Mouse (Mus musculus) heart, embryonic 12.5 days (tissue): Measurements from ENCODE around the gene Lsp1. TPM values are rescaled to one million over a fixed set of nuclear protein-coding genes. Genes with fewer than 3 reads are reported as not detected.
A peak's percentile ranks its signal among the peaks of the same experiment; 100 is the strongest.

Experiments
- ATAC-seq: fragments of 200-750 bp; cut with Nextera tagmentation; 2 replicates; pipeline ENCODE4 v1.8.0; 2017; ENCODE audit warnings: moderate TSS enrichment, moderate library complexity; ENCODE audit not compliant: insufficient number of reproducible peaks, low FRiP score
- H3K27ac ChIP-seq: fragments of 300-500 bp; sonication (generic); 2 replicates; pipeline ENCODE4 v1.5.1; 2016; ENCODE audit warnings: mild to moderate bottlenecking, moderate library complexity; ENCODE audit not compliant: poor library complexity, severe bottlenecking
- H3K27me3 ChIP-seq: fragments of 300-500 bp; sonication (generic); replicated peaks from 2 replicates; pipeline ENCODE4 v1.6.1; 2016; ENCODE audit warnings: mild to moderate bottlenecking, moderate library complexity
- H3K36me3 ChIP-seq: fragments of 300-500 bp; sonication (generic); 2 replicates; pipeline ENCODE4 v1.6.1; 2016; ENCODE audit warnings: mild to moderate bottlenecking, moderate library complexity
- H3K4me1 ChIP-seq: fragments of 300-500 bp; sonication (generic); replicated peaks from 2 replicates; pipeline ENCODE4 v1.6.1; 2016; ENCODE audit warnings: mild to moderate bottlenecking
- H3K4me2 ChIP-seq: fragments of 300-500 bp; sonication (generic); 2 replicates; pipeline ENCODE4 v1.6.1; 2016; ENCODE audit warnings: mild to moderate bottlenecking, moderate library complexity
- H3K4me3 ChIP-seq: fragments of 300-500 bp; sonication (generic); 2 replicates; pipeline ENCODE4 v1.5.1; 2016; ENCODE audit warnings: mild to moderate bottlenecking
- H3K9ac ChIP-seq: fragments of 300-500 bp; sonication (generic); 2 replicates; pipeline ENCODE4 v1.6.1; 2016; ENCODE audit warnings: mild to moderate bottlenecking, moderate library complexity
- H3K9me3 ChIP-seq: fragments of 300-500 bp; sonication (generic); replicated peaks from 2 replicates; pipeline ENCODE4 v1.6.1; 2016; ENCODE audit warnings: mild to moderate bottlenecking, moderate library complexity
- WGBS: fragments of 180-500 bp; shearing (Covaris S2); methylation state at CpG from one replicate; pipeline ENCODE4 v1.1.7; 2016; 5-methylcytosine and 5-hydroxymethylcytosine counted together
- polyA plus RNA-seq: library from polyadenylated mRNA; unstranded; fragments of >200 nt; fragmentation: Nextera tagmentation; extraction: Ambion mirVana; gene quantifications from 2 replicates; pipeline ENCODE4 v1.2.1, GENCODE M21; 2016

Gene Lsp1
- polyA plus RNA-seq, 1 experiment from 2014 or later = 38.4 TPM

- no peak overlapping the region for H3K27ac ChIP-seq
- 88% methylated on average over 6 of the region's 6 CpGs for WGBS
- H3K4me3 ChIP-seq = no peak overlapping the region
- no peaks in the 10 kb centered on the region for H3K9me3 ChIP-seq
- H3K27me3 ChIP-seq = no peaks in the 10 kb centered on the region
- H3K36me3 ChIP-seq = no peaks in the 10 kb centered on the region
- H3K9ac ChIP-seq = no peak overlapping the region
- no peak overlapping the region for H3K4me2 ChIP-seq
- ATAC-seq = no peak
- H3K4me1 ChIP-seq = peaks cover 34% of the 10 kb centered on the region
These were observed 16.4 kb upstream of the Lsp1 start for GRCm38 (mm10) chr7:142444171-142444570.

GRCm38 (mm10) chr7:142445324-142445723 is 15.3 kb upstream of the Lsp1 start:
- Histone ChIP-seq H3K4me2 (no peak overlapping the region), H3K27ac (no peak overlapping the region), H3K4me3 (no peak overlapping the region), H3K9me3 (no peaks in the 10 kb centered on the region), H3K4me1 (peaks cover 39% of the 10 kb centered on the region), H3K36me3 (no peaks in the 10 kb centered on the region), H3K9ac (no peak overlapping the region), H3K27me3 (no peaks in the 10 kb centered on the region)
- WGBS = 86% methylated on average over 6 of the region's 6 CpGs
- ATAC-seq = no peak

- ATAC-seq = no peak
- no peak overlapping the region for H3K4me3 ChIP-seq
- H3K9me3 ChIP-seq = no peaks in the 10 kb centered on the region
- WGBS = 79% methylated on average over 4 of the region's 4 CpGs
- no peak overlapping the region for H3K4me2 ChIP-seq
- H3K36me3 ChIP-seq = no peaks in the 10 kb centered on the region
- no peaks in the 10 kb centered on the region for H3K27me3 ChIP-seq
- no peak overlapping the region for H3K9ac ChIP-seq
- no peak overlapping the region for H3K27ac ChIP-seq
- peaks cover 30% of the 10 kb centered on the region for H3K4me1 ChIP-seq
These were observed 14.3 kb upstream of the Lsp1 start for GRCm38 (mm10) chr7:142446264-142446663.

GRCm38 (mm10) chr7:142449038-142449617 is 11.5 kb upstream of the Lsp1 start:
- ATAC-seq = no peak
- H3K27ac ChIP-seq = peak overlapping the region; percentile 28

GRCm38 (mm10) chr7:142454706-142455105 is 5.9 kb upstream of the Lsp1 start:
- Histone ChIP-seq H3K9me3 (no peaks in the 10 kb centered on the region), H3K27me3 (no peaks in the 10 kb centered on the region), H3K27ac (peak overlapping the region; percentile 95), H3K4me1 (peaks cover 58% of the 10 kb centered on the region), H3K36me3 (no peaks in the 10 kb centered on the region), H3K4me2 (no peak overlapping the region), H3K4me3 (no peak overlapping the region), H3K9ac (no peak overlapping the region)
- 67% methylated on average over 1 of the region's 1 CpGs for WGBS
- ATAC-seq = no peak

More at GRCm38 (mm10) chr7:142449038-142449617, 11.5 kb upstream of the Lsp1 start:
- Histone ChIP-seq H3K4me3 (no peak overlapping the region), H3K9me3 (no peaks in the 10 kb centered on the region), H3K4me2 (no peak overlapping the region), H3K4me1 (peaks cover 16% of the 10 kb centered on the region), H3K27me3 (no peaks in the 10 kb centered on the region), H3K36me3 (no peaks in the 10 kb centered on the region), H3K9ac (no peak overlapping the region)
- 67% methylated on average over 6 of the region's 6 CpGs for WGBS

- peak overlapping the region; percentile 26; the same call in 1 of the 2 replicates for H3K9ac ChIP-seq
- H3K27ac ChIP-seq = peak overlapping the region; percentile 95
- WGBS = 42% methylated on average over 2 of the region's 2 CpGs
- no peak for ATAC-seq
- no peaks in the 10 kb centered on the region for H3K9me3 ChIP-seq
- no peaks in the 10 kb centered on the region for H3K27me3 ChIP-seq
- H3K4me3 ChIP-seq = no peak overlapping the region
- H3K36me3 ChIP-seq = no peaks in the 10 kb centered on the region
- no peak overlapping the region for H3K4me2 ChIP-seq
- H3K4me1 ChIP-seq = peaks cover 64% of the 10 kb centered on the region
These were observed 5.4 kb upstream of the Lsp1 start for GRCm38 (mm10) chr7:142455251-142455650.

- no peak overlapping the region for H3K9ac ChIP-seq
- no peak overlapping the region for H3K4me2 ChIP-seq
- no peaks in the 10 kb centered on the region for H3K9me3 ChIP-seq
- ATAC-seq = peak; percentile 19; the same call in 1 of the 2 replicates
- H3K27ac ChIP-seq = peak overlapping the region; percentile 95
- H3K27me3 ChIP-seq = no peaks in the 10 kb centered on the region
- H3K4me3 ChIP-seq = no peak overlapping the region
- 8% methylated on average over 3 of the region's 3 CpGs for WGBS
- H3K36me3 ChIP-seq = no peaks in the 10 kb centered on the region
- H3K4me1 ChIP-seq = peaks cover 77% of the 10 kb centered on the region
These were observed 3.8 kb upstream of the Lsp1 start for GRCm38 (mm10) chr7:142456806-142457205.

GRCm38 (mm10) chr7:142457227-142457811 is 3.3 kb upstream of the Lsp1 start:
- Histone ChIP-seq H3K4me1 (peaks cover 82% of the 10 kb centered on the region), H3K9ac (peak overlapping the region; percentile 36), H3K36me3 (no peaks in the 10 kb centered on the region), H3K27ac (peak overlapping the region; percentile 95), H3K27me3 (no peaks in the 10 kb centered on the region), H3K4me3 (no peak overlapping the region), H3K4me2 (no peak overlapping the region), H3K9me3 (no peaks in the 10 kb centered on the region)
- peak; percentile 26; the same call in 1 of the 2 replicates for ATAC-seq
- 3% methylated on average over 3 of the region's 3 CpGs for WGBS

GRCm38 (mm10) chr7:142458026-142458425 is 2.6 kb upstream of the Lsp1 start:
- WGBS = 4% methylated on average over 2 of the region's 2 CpGs
- Histone ChIP-seq H3K27ac (peak overlapping the region; percentile 95), H3K36me3 (no peaks in the 10 kb centered on the region), H3K27me3 (no peaks in the 10 kb centered on the region), H3K9me3 (no peaks in the 10 kb centered on the region), H3K4me3 (no peak overlapping the region), H3K4me2 (no peak overlapping the region), H3K4me1 (peaks cover 87% of the 10 kb centered on the region), H3K9ac (peak overlapping the region; percentile 36; the same call in 1 of the 2 replicates)
- ATAC-seq = no peak

- peak overlapping the region; percentile 95 for H3K27ac ChIP-seq
- WGBS = 51% methylated on average over 5 of the region's 5 CpGs
- no peak overlapping the region for H3K4me3 ChIP-seq
- peaks cover 81% of the 10 kb centered on the region for H3K4me1 ChIP-seq
- H3K4me2 ChIP-seq = no peak overlapping the region
- no peaks in the 10 kb centered on the region for H3K27me3 ChIP-seq
- H3K36me3 ChIP-seq = no peaks in the 10 kb centered on the region
- ATAC-seq = 0 out of 2 replicates have a peak, but pooled peaks have one; percentile 2
- no peak overlapping the region for H3K9ac ChIP-seq
- no peaks in the 10 kb centered on the region for H3K9me3 ChIP-seq
These were observed 1.8 kb upstream of the Lsp1 start for GRCm38 (mm10) chr7:142458676-142459298.

- Histone ChIP-seq H3K27ac (peak overlapping the region; percentile 95), H3K9me3 (no peaks in the 10 kb centered on the region), H3K27me3 (no peaks in the 10 kb centered on the region), H3K4me3 (no peak overlapping the region), H3K4me2 (no peak overlapping the region), H3K4me1 (peaks cover 80% of the 10 kb centered on the region), H3K9ac (no peak overlapping the region), H3K36me3 (no peaks in the 10 kb centered on the region)
- peak; percentile 47 for ATAC-seq
- WGBS = 7% methylated on average over 2 of the region's 2 CpGs
These were observed 1.3 kb upstream of the Lsp1 start for GRCm38 (mm10) chr7:142459299-142459691.
